Mouse (Mus musculus): ENCODE measurements around the gene Mapkapk3. TPM values are rescaled to one million over a fixed set of nuclear protein-coding genes. Genes with fewer than 3 reads are reported as not detected.
A peak's percentile ranks its signal among the peaks of the same experiment; 100 is the strongest.

Gene Mapkapk3
- polyA plus RNA-seq, 1 experiment from 2014 or later = 2.1 TPM

DNA sequence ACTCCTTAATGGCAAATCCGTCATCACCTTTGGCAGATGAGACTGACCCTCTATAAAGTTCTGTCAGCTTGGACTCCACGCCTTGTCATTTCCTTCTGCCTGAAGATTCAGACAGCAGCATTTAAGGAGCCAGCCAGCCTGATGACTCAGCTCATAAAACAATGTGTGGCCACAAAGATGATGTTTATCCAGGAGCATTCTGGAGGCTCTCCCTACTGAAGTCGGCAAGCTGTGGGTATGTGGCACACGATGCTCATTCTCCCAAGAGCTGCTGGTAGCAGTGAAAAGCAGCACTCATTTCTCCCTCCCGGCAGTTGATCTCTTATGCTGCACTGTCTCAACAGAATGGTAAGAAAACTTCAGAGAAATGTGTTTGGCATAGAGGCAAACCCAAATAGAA, 54.4 kb downstream of the Mapkapk3 start:
- Histone ChIP-seq H3K4me2 (ENCODE audit: low read depth, low read length) (no peak overlapping the region), H3K4me1 (ENCODE audit: control insufficient read depth, insufficient read depth, low read length) (no peaks in the 10 kb centered on the region; the same call in 1 of the 2 replicates), H3K27ac (ENCODE audit: low read depth, low read length) (no peak overlapping the region), H3K36me3 (ENCODE audit: control insufficient read depth, insufficient read depth, low read length) (no peaks in the 10 kb centered on the region), H3K9ac (replicated peaks; ENCODE audit: low read depth, low read length) (0 out of 2 replicates have a peak overlapping the region, but pooled peaks have one; percentile 2), H3K27me3 (ENCODE audit: control insufficient read depth, insufficient read depth, low read length) (peaks cover 13% of the 10 kb centered on the region; the same call in 1 of the 2 replicates), H3K4me3 (ENCODE audit: low read depth, low read length) (no peak overlapping the region), H3K9me3 (ENCODE audit: control insufficient read depth, low read length) (no peaks in the 10 kb centered on the region)
- 52% methylated on average over 5 of the region's 5 CpGs for WGBS
- ATAC-seq (ENCODE audit: low read depth) = no peak

DNA sequence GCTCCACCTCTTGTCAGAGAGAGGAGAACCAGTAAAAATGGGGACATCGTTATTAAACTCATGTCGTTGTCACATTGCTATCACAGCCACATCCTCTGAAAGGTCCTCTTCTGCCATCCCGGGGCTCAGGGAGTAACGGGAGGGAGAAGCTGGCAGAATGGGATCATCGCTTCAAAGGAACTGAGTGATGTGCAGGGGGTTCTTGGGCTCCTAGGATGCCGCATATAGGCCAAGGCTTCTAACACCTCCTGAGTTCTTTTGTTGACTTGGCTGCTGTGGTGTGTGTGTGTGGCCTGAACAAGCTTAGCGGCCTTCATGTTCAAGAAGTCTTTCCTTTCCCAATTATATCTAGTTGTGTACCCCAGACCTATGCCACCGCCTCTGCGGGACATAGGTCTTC, 57.5 kb downstream of the Mapkapk3 start:
- Histone ChIP-seq H3K4me1 (ENCODE audit: control insufficient read depth, insufficient read depth, low read length) (peaks cover 6% of the 10 kb centered on the region; the same call in 1 of the 2 replicates), H3K4me2 (ENCODE audit: low read depth, low read length) (peak overlapping the region; percentile 60), H3K27me3 (ENCODE audit: control insufficient read depth, insufficient read depth, low read length) (peaks cover 13% of the 10 kb centered on the region; the same call in 1 of the 2 replicates), H3K36me3 (ENCODE audit: control insufficient read depth, insufficient read depth, low read length) (no peaks in the 10 kb centered on the region), H3K4me3 (ENCODE audit: low read depth, low read length) (peak overlapping the region; percentile 90), H3K27ac (ENCODE audit: low read depth, low read length) (peak overlapping the region; percentile 94), H3K9ac (replicated peaks; ENCODE audit: low read depth, low read length) (peak overlapping the region; percentile 90), H3K9me3 (ENCODE audit: control insufficient read depth, low read length) (no peaks in the 10 kb centered on the region)
- ATAC-seq (ENCODE audit: low read depth) = peak; percentile 20; the same call in 1 of the 2 replicates
- 25% methylated on average over 9 of the region's 9 CpGs for WGBS

DNA sequence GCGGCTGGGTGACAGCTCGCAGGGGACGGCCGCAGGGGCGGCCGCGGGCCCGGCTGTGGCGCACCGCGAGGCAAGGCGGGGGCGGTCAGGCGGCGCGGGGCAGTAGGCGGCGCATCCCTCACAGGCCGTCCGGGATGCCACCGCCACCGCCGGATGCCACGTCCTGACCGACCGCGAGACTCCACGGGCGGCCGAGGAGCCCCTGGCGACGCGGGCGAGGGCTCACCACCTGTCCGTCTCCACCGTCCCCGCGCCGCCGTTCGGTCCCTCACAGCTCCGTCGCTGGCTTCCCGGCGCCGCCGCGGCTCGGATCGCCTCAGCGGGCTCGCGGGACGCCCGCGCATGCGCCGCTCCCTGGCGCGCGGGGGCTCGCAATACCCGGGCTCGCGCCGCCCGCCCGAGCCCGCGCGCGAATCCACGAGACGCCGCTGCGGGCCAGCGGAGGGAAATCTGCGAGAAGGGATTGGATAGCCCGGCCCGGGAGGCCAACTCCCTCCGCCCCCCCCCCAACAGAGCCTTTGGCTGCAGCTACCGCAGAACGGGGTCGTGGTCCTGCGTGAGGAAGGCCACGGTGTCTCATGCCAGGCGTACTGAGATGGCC, 58.0 kb downstream of the Mapkapk3 start, which contains the start of gene Dock3:
TSS of gene Dock3 (minus strand) at position 371 of the 601 bp plus-strand sequence.
- WGBS = 2% methylated on average over 68 of the region's 87 CpGs
- H3K4me1 ChIP-seq (ENCODE audit: control insufficient read depth, insufficient read depth, low read length) = peaks cover 6% of the 10 kb centered on the region; the same call in 1 of the 2 replicates
- peak within 1 kb of the TSS; percentile 60 for H3K4me2 ChIP-seq (ENCODE audit: low read depth, low read length)
- H3K27ac ChIP-seq (ENCODE audit: low read depth, low read length) = peak within 1 kb of the TSS; percentile 94
- no peaks in the 10 kb centered on the region for H3K9me3 ChIP-seq (ENCODE audit: control insufficient read depth, low read length)
- H3K4me3 ChIP-seq (ENCODE audit: low read depth, low read length) = peak within 1 kb of the TSS; percentile 90
- no peaks in the 10 kb centered on the region for H3K36me3 ChIP-seq (ENCODE audit: control insufficient read depth, insufficient read depth, low read length)
- peaks cover 13% of the 10 kb centered on the region; the same call in 1 of the 2 replicates for H3K27me3 ChIP-seq (ENCODE audit: control insufficient read depth, insufficient read depth, low read length)
- H3K9ac ChIP-seq (replicated peaks; ENCODE audit: low read depth, low read length) = peak within 1 kb of the TSS; percentile 90
- peak; percentile 90 for ATAC-seq (ENCODE audit: low read depth)

DNA sequence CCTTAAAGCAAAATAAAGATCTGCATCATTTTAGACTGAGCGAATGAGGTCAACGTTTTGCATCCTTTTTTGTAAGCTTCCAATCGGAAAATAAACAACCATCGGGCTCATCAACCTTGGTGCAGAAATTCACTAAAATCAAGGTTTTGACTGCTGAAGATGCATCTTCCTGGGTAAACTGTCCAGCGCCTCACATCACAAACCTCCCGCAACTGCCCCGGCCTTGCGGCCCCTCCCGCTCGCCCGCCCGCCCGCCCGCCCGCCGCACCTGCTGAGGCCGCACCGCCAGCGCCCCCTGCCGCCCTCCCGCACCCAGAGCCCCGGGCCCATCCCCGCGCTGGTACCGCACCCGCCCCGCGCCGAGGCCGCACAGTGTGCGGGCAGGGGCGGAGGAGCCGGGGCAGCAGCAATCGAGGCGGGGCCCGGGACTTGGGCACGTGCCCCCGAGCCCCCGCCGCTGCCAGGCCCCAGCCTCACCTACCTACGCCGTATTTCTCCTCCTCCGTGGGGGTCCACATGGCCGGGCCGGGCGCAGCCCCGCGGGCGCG, 58.6 kb downstream of the Mapkapk3 start:
- Histone ChIP-seq H3K27ac (ENCODE audit: low read depth, low read length) (peak overlapping the region; percentile 94), H3K9ac (replicated peaks; ENCODE audit: low read depth, low read length) (peak overlapping the region; percentile 90), H3K27me3 (ENCODE audit: control insufficient read depth, insufficient read depth, low read length) (peaks cover 13% of the 10 kb centered on the region; the same call in 1 of the 2 replicates), H3K9me3 (ENCODE audit: control insufficient read depth, low read length) (no peaks in the 10 kb centered on the region), H3K4me3 (ENCODE audit: low read depth, low read length) (peak overlapping the region; percentile 90), H3K4me2 (ENCODE audit: low read depth, low read length) (peak overlapping the region; percentile 60), H3K36me3 (ENCODE audit: control insufficient read depth, insufficient read depth, low read length) (no peaks in the 10 kb centered on the region), H3K4me1 (ENCODE audit: control insufficient read depth, insufficient read depth, low read length) (peaks cover 6% of the 10 kb centered on the region; the same call in 1 of the 2 replicates)
- WGBS = 1% methylated on average over 23 of the region's 50 CpGs
- peak; percentile 93 for ATAC-seq (ENCODE audit: low read depth)

DNA sequence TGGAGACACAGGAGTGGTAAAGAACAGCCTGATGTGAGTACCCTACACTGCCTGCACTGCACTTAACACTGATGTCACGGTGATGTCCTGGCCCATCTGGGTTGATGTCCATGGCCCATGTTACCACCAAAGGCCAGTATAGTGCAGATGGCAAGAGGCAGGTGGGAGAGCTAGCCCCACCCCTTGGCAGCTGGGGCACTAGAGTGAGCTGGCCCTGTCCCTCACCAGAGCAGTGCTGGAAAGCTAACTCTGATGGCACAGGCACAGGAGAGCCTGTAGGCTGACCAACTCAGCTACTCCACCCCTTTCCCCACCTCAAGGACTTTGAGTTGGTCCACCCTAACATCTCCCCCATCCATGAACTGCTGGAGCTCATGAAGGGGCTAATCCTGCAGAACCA, 65.1 kb downstream of the Mapkapk3 start:
- Histone ChIP-seq H3K9me3 (ENCODE audit: control insufficient read depth, low read length) (no peaks in the 10 kb centered on the region), H3K27me3 (ENCODE audit: control insufficient read depth, insufficient read depth, low read length) (no peaks in the 10 kb centered on the region), H3K4me2 (ENCODE audit: low read depth, low read length) (no peak overlapping the region), H3K4me3 (ENCODE audit: low read depth, low read length) (no peak overlapping the region), H3K36me3 (ENCODE audit: control insufficient read depth, insufficient read depth, low read length) (no peaks in the 10 kb centered on the region), H3K9ac (replicated peaks; ENCODE audit: low read depth, low read length) (no peak overlapping the region), H3K27ac (ENCODE audit: low read depth, low read length) (no peak overlapping the region), H3K4me1 (ENCODE audit: control insufficient read depth, insufficient read depth, low read length) (no peaks in the 10 kb centered on the region)
- ATAC-seq (ENCODE audit: low read depth) = no peak
- WGBS = 74% methylated on average over 1 of the region's 1 CpGs

Small RNAs within 50 kb of the gene (microRNA-seq; reads per million reads assigned to microRNA genes)
- gene Gm22238 = not detected

Other genes with a start within 250 kb of the Mapkapk3 start
- 31.5 and 35.4 TPM in 2 replicates for gene Dock3, start 58.0 kb downstream of the Mapkapk3 start, polyA plus RNA-seq (2014; fragmentation: Nextera tagmentation; extraction: Ambion mirVana)
- 5.4 and 7.7 TPM in 2 replicates for gene Cish, start 6.1 kb upstream of the Mapkapk3 start, polyA plus RNA-seq (2014; fragmentation: Nextera tagmentation; extraction: Ambion mirVana)
- 15.8 and 20.1 TPM in 2 replicates for gene Hemk1, start 48.5 kb upstream of the Mapkapk3 start, polyA plus RNA-seq (2014; fragmentation: Nextera tagmentation; extraction: Ambion mirVana)
- 4.3 and 7.3 TPM in 2 replicates for gene 6430571L13Rik, start 50.7 kb upstream of the Mapkapk3 start, polyA plus RNA-seq (2014; fragmentation: Nextera tagmentation; extraction: Ambion mirVana)
- gene Cacna2d2, start 109.7 kb upstream of the Mapkapk3 start, polyA plus RNA-seq (2014; fragmentation: Nextera tagmentation; extraction: Ambion mirVana) = 7.1 and 10.6 TPM in 2 replicates
- gene Tmem115, start 244.1 kb upstream of the Mapkapk3 start, polyA plus RNA-seq (2014; fragmentation: Nextera tagmentation; extraction: Ambion mirVana) = 47.7 and 48.7 TPM in 2 replicates

Measured in neural tube, embryonic 14.5 days (tissue).